Mouse (Mus musculus) heart, adult 2 months (tissue): ENCODE data around the gene Nudt9.

Experiments
- CTCF ChIP-seq: fragments of 200-600 bp; IDR thresholded peaks from 2 replicates; pipeline ENCODE4 v1.8.1; 2022; ENCODE audit warnings: antibody characterized with exemption, mild to moderate bottlenecking, moderate library complexity
- EP300 ChIP-seq: fragments of 200-500 bp; IDR thresholded peaks from 2 replicates; pipeline ENCODE4 v1.6.1; 2011; ENCODE audit warnings: low read depth, low read length, control low read depth; ENCODE audit not compliant: insufficient read depth
- POLR2A ChIP-seq: fragments of 200-500 bp; IDR thresholded peaks from 2 replicates; pipeline ENCODE4 v1.6.1; 2011; ENCODE audit warnings: mild to moderate bottlenecking, low read depth, low read length, control low read depth; ENCODE audit not compliant: insufficient read depth

GRCm38 (mm10) chr5:104022558-104022957 lies 23.5 kb upstream of the Nudt9 start:
- TF ChIP-seq CTCF (no peak), POLR2A (no peak), EP300 (no peak)
